Mouse (Mus musculus): ENCODE results near the gene Spsb2.
"Not testable (repeated sequence)": the region's sequence is repeated elsewhere in the genome, so short reads cannot be mapped to it uniquely, and the experiment has no call there.

The Spsb2 gene

DNA sequence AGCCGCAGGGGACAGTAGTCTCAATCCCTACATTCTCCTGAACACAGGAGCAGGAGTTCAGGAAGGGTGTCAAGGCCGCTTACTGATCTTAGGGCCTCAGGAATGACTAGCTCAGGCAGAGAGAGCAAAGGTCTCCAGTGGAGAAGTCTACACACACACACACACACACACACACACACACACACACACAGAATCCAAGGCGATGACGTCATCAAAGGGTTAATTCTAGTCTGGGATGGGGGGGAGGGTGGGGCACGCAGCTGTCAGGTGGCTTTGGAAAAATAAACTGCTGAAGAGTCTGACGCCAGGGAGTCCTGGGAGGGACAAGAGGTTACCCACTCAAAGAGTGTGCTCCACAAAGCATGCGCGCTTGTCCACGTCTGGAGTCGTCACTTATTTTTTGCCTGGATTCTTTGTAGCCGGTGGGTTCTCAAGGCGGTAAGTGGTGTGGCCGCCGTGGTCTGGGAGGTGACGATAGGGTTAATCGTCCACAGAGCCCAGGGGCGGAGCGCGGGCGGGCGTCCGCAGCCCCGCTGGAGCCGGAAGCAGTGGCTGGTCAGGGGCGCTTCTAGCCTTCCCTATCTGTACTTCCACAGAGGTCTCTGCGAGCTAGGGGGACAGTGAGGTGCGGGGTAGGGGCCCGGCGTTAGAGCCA is at the start of gene Spsb2:
TSS of gene Spsb2 (plus strand) at position 304 of the 655 bp plus-strand sequence.
- DNase-seq, result peak; percentile 50

- no peak for DNase-seq
Measured at GRCm38 (mm10) chr6:124758849-124759232, 49.6 kb upstream of the Spsb2 start.

DNA sequence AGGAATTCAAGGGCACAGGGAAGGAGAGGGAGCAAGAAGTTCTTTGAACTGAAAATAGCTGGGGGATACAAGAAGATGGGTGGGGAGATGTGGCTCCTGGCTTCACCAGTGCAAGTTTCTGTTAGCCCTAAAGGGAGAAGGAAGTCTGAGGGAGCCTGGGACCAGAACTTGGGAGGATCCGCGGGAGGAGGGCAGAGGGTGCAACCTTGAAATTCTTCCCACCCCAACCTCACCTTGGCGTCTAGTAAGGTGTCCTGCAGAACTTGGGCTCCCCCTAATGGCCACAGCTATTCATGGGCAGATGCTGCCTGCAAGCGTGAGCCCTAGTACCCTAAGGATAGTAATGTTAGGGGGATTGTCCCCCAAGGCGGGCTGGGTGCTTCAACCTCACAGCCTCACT is 49.2 kb upstream of the Spsb2 start:
- peak; percentile 92 for DNase-seq

DNA sequence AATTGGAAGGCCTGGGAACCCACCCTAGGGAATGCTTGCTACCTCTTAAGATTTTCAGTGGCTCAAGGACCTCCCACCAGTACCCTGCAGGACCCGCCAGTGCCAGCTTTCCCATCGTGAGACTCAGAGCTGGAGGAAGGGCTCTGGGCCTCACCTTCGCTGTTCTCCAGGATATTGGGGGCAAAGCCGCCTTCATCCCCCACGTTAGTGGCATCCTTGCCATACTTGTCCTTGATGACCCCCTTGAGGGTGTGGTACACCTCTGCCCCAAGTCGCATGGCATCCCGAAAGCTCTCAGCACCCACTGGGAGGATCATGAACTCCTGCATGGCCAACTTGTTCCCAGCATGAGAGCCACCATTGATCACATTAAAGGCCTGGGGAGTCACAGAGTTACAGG is 42.5 kb upstream of the Spsb2 start:
- DNase-seq, result no peak

GRCm38 (mm10) chr6:124767536-124767919 is 40.9 kb upstream of the Spsb2 start:
- DNase-seq, result no peak

- DNase-seq, result peak; percentile 61
Measured at GRCm38 (mm10) chr6:124767920-124768703, 40.3 kb upstream of the Spsb2 start.

- no peak for DNase-seq
Measured at GRCm38 (mm10) chr6:124768704-124769044, 39.8 kb upstream of the Spsb2 start.

- DNase-seq, result peak; percentile 80
Measured at GRCm38 (mm10) chr6:124769101-124769765, 39.2 kb upstream of the Spsb2 start, which contains the start of gene Eno2. TSS of gene Eno2 (minus strand) at chr6:124769673.

DNA sequence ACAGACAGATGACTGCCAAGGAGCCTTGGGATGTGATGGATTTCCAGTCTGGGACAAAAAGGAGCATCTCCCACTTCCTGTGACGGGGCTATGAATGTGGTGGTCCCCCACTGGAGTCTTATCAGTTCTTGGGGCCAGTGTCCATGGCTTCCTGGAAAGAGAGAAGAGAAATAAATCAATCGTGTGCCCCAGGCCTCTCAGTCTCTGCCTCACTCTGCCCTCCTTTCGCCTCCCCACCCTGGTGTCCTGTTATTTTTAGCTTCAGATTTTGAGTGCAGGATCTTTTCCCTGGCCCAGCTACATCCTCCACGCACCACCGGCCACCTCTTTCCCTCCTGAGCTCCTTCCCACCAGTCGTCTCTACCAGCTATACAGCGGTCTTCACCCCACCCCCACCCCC is 38.4 kb upstream of the Spsb2 start:
- no peak for DNase-seq

DNA sequence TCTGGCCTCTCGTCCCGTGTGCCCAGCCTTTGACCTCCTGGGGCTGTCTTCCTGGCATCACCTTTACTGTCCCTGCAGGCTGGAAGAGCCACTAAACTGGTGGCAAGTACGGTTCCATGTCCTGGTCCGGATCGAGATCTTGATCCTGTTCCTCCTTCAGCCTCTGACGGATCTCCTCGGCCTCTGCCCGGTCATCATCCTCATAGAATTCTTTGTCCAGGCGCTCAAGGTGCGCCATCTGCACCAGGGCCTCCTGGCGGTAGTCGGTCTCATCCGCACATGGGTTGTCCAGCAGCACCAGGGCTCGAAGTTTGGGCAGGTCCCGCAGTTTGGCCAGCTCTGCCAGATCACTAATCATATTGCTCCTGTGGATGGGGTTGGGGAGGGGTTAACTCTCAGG is 38.0 kb upstream of the Spsb2 start:
- no peak for DNase-seq

DNA sequence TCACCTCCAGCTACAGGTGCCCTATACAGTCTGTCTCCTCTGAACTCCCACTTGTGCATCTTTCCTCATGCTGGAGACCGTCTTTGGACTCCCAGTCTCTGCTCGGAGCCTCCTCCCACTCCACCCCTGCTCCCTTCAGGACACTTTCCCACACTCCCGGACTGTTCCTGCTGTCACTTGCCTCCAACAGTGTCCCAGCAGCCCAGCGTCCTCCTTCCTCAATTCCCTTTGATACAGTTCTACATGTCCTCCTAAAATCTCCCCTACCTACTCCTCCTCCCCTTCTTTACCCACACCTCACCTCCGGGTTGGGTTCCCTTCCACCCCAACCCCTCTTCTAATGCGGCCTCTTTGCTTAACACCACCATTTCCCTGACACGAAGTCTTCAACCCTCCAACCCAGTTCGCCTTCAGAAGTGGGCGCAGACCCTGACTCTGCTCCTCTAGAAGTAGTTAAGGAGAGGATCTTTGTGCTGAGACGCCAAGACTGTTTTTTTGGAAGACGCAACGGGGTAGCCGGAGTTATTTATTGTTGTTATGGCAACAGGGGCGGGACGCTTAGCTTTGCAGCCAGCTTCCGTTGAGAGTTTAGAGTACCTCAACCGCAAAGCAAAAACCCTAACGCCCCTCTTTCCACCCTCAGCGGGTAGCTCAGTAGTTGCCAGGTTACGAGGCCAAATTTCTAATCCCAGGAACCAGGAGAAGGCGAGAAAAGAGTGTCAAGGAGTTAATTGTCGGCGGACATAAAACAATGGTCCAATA is 29.1 kb upstream of the Spsb2 start, which contains the start of gene Lrrc23:
TSS of gene Lrrc23 (minus strand) at position 506 of the 762 bp plus-strand sequence.
- DNase-seq, result peak; percentile 74

- DNase-seq, result peak; percentile 34
Measured at GRCm38 (mm10) chr6:124779984-124780416, 28.5 kb upstream of the Spsb2 start.

DNA sequence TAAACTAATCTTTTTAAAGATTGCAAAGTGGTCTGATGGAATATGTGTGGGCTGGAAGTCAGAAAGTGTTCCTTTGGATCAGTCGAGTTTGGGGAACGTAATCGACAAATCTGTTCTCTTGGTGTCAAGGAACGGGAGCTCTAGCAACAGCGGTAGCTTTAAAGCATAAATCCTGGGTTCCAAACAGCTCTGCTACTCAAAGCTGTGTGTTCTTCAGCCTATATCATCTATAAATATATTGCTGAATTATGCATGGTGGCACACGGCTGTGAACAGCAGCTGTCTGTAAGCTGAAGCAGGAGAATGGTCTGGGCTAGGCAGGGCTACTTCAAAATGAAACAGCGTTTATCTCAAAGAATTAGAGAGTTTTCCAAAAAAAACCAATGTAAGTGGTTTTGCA is 27.5 kb upstream of the Spsb2 start:
- DNase-seq, result no peak

DNA sequence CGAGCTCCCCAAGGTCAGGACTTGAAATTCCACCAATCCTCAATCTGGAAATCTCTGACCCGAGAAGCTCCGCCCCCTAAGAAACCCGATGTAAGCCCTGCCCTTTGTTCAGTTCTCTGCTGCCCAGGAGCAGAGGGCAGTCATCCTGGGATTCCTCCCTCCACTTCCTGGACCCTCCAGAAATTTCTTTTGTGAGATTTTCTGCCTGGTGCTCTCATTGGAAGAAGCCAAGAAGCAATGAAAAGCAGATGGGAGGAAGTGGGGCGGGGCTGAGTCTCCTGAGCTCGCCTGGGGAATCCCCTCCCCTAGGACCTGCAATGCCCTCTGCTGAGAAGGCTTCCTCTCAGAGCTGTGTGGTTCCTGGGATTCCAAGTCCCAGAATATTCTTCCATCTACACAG is 26.0 kb upstream of the Spsb2 start:
- peak; percentile 70 for DNase-seq

GRCm38 (mm10) chr6:124786756-124787420 is 21.6 kb upstream of the Spsb2 start:
- no peak for DNase-seq

GRCm38 (mm10) chr6:124787722-124788121 is 20.7 kb upstream of the Spsb2 start:
- DNase-seq, result no peak

DNA sequence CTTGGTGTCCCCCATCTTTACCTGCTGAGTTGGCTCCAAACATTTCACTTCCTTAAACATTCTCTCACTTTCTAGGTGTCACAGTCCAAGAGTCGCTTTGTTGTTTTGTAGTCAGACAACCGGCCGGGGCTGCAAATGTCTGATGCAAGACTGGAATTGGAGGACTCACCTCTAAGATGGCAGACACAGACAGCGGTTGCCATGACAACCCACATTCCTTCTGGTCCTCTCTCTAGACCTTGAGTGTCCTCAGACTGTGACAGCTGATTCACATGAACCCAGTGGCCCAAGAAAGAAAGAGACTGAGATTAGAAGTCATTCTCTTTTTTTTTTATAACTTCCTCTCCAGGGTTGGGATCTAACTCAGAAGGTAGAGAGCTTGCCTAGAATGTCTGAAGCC is 18.9 kb upstream of the Spsb2 start:
- no peak for DNase-seq

GRCm38 (mm10) chr6:124790121-124790520 is 18.3 kb upstream of the Spsb2 start:
- DNase-seq, result no peak

- no peak for DNase-seq
Measured at GRCm38 (mm10) chr6:124791911-124792310, 16.6 kb upstream of the Spsb2 start.

GRCm38 (mm10) chr6:124795781-124796180 is 12.7 kb upstream of the Spsb2 start:
- no peak for DNase-seq

GRCm38 (mm10) chr6:124796200-124796599 is 12.3 kb upstream of the Spsb2 start:
- no peak for DNase-seq

- not testable (repeated sequence) for DNase-seq
Measured at GRCm38 (mm10) chr6:124802400-124802799, 6.1 kb upstream of the Spsb2 start.
